Mouse (Mus musculus) cerebellum, adult 9-11 months (tissue): ENCODE data around the gene Nwd1.
"Not testable (repeated sequence)": the region's sequence is repeated elsewhere in the genome, so short reads cannot be mapped to it uniquely, and the experiment has no call there.

Source experiments
- DNase-seq: peaks from one replicate; pipeline ENCODE4 v3.0.0; 2022

Gene Nwd1

DNA sequence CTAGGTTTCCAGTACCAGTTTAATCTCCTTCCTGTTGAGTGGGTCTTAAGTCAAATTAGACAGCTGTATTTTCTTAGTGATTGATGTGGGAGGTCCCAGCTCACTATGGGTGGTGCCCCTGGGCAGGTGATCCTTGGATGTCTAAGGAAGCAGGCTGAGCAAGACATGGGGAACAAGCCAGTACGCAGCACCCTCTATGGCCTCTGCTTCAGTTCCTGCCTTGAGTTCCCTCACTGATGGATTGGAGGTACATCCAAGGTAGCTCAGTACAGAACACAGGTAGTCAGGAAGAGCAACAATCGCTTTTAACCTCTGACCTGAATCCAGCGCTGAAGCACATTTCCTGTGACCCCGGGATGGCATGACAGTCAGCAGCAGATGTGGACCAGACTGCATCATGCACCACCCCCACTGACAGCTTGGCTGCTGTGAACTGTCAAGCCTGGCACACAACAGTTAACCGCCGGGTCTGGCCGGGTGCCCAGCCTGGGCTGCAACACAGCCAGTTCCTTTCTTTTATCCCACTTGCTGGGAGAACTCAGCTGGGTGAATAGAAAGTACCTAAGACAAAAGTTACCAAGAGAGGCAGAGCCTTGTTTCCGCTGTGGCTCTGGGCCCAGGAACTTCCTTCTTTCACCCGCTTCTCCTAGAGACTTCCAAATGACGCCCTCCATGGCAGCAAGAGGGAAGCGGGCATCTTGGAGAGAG, at the start of gene Nwd1:
Nwd1 (plus strand) TSS at position 652 of the 708 bp plus-strand sequence.
- DNase-seq = peak; percentile 63

DNA sequence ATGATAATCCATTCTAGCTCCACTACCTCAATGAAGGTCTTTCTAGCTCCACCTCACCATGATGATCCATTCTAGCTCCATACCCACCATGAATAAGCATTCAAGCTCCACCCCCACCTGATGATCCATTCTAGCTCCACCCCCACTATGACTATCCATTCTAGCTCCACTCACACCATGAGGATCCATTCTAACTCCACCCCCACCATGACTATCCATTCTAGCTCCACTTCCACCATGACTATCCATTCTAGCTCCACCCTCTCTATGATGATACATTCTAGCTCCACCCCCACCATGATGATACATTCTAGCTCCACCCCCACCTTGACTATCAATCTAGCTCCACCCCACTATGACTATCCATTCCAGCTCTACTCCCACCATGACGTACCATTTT, 3.6 kb upstream of the Nwd1 start:
- DNase-seq = no peak

DNA sequence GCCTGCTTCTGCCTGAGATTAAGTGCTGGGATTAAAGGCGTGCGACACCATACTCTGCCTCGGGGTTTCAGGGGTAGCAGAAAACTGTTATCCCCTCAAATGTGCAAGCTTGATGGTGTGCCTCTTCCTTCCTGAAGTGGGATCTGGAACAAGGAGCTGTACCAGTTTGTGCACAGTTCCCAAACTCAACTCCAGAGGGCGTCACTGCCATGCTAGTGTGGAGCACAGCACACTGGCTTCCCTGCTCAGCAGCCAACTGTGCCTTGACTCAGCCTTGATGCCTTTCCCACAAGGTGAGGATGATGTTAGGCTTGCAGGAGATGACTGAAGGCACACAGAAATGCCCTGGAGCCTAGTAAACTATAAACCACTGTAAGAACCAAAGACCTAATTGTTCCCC, 1.9 kb upstream of the Nwd1 start:
- DNase-seq = no peak

DNA sequence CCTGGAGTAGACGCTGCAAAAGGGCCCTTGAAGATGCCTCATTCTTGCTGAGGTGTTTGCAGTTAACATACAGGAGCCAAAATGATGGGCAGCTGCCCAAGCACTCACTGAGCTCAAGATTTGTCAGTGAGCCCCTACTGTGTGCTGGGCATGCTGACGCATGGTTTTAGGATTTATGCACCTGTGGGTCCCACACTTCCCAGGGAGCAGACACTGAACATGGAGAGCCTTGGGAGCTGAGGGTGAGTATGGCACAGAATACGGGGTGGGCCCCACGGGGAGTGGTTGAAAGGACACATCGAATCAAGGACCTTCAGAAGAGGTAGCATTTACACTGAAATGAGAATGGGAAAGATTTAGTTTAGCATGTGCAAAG, 245 bp downstream of the Nwd1 start:
- DNase-seq = no peak

DNA sequence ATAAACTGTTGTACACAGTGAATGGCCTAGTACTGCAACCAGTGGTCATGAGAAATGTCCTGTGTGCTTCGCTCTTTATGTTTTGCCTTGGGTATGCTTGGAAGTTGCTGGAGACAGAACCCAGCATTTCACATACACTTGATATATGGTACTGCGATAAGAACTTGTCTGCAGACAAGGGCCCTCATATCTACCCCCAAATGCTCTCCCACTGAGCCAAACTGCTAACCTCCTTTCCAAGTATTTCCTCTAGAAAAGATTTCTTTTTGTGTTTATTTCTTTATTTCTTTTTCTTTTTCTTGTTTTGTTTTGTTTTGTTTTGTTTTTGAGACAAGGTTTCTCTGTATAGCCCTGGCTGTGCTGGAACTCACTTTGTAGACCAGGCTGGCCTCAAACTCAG, 4.2 kb downstream of the Nwd1 start:
- no peak for DNase-seq

DNA sequence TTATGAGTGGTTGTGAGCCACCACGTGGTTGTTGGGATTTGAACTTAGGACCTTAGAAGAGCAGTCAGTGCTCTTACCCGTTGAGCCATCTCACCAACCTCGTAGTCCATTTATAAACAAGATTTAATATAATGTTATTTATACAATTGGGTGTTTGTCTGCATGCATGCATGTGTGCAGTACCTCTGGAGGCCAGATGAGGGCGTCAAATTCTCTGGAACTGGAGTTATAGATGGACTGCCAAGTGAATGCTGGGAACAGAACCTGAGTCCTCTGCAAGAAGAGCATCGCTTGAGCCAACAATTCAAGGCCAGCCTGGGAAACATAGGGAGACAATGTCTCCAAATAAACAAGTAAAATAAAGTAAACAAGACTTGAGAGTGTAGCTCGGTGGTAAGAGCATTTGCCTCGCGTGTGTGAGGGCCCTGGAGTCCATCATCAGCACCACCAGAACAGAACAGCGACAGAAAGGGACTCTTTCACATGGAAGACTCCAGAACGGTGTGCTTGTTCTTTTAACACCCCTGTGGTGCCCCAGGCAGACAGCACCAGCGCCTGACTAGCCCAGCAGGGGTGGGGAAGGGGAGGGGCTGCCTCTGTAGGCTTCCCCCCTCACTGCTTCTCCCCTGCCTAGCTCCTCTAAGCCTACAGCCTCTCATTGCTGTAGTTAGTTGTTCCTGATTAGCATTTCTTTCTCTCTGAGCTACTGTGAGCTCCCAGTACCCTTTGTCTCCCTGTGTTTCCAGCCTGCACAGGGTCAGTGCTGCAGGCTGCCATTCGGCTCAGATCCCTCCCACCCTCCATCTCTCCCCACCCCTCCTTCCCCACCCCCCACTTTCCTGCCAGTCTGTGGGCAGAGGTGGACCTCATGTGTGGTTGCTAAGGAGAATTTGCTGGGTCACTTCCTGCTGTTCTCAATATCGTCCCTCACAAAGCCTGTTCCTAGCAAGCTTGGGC, 8.3 kb downstream of the Nwd1 start:
- peak; percentile 34 for DNase-seq

DNA sequence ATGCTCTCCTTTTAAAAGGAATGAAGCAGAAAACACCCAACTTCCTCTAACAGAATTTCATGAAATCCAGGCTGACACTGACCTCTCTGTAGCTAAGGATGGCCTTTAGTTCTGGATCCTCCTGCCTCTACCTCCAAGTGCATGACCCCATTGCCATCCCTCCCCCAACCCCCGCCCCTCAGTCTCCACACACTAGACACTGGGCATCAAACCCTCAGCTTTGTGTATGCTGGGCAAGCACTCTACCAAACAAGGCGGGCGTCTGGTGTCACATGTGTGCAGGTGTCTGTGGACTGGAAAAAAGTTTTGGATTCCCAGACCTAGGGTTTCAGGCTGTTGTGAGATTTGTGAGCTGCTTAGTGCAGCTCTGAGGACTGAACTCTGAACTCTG, 9.0 kb downstream of the Nwd1 start:
- no peak for DNase-seq

DNA sequence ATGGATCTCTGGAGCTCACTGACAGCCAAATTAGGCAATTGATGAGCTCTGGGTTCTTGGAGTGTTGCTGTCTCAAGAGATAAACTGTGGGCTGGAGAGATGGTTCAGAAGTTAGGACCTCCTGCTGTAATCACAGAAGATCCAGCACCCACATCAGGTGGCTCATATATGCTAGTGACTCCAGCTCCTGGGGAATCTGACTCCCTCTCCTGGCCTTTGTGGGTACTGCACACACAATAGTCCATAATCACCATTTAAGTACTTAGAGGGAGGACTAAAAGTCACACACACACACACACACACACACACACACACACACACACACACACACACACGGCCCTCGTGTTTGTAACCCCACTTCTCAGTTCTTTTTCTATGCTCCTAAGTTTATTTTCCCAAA, 13.5 kb downstream of the Nwd1 start:
- DNase-seq = no peak

DNA sequence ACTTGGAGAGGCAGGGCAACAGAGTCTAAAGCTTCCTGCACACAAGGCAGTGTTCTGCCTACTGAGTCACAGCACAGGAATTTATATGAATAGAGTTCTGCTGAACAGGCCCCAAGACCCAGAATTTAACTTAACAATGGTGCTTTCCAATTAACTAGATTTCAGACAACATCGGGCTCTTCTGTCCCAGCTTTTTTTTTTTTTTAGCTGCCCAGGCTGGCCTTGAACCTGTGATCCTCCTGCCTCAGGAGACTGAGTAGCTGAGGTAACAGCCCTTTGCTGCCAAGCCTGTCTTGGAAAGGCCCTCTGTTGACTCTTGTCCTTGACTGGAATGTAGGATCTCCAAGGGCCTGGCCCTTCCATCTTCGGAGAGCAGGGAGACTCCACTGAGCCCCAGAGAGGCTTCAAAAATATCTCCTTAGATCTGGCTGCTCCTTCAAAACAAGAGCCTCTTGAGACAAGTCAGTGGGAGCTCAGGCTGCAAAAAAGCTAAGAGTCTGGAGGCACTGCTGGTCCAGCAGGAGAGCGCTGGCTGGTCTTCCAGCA, 17.7 kb downstream of the Nwd1 start:
- DNase-seq = no peak

DNA sequence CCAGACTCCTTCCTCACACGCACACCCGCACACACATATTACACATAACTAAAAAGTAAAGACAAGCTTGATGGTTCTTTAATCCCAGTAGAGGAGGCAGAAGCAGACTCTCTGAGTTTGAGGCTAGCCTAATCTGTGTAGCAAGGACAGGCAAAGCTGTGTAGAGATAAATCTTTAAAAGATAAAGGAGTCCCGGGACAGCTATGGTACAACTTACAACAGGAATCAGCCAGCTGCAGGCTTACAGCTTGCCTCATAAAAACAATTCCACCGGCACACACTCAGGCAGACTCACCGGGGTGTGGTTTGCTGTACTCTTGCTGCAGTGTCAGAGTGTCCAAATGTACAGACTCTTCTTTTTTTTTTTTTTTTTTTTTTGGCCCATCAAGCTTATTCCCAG, 18.2 kb downstream of the Nwd1 start:
- DNase-seq = no peak

DNA sequence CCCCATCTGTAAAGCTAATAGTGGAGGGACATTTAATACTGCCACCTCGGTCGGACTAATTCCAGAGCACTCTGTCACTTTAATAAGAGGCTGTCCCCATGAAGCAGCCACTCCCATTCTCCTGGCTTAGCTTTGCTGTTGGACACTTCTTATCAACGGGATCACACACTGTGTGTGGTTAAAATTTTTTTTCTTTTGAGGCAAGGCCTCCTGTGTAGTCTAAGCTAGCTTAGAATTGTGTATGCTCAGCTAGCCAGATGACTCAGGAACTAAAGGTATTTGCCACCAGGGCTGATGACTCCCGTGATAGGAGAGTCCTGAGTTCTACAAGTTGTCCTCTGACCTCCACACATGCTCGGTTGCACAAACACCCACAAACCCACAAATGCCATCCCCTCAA, 18.9 kb downstream of the Nwd1 start:
- DNase-seq = no peak

DNA sequence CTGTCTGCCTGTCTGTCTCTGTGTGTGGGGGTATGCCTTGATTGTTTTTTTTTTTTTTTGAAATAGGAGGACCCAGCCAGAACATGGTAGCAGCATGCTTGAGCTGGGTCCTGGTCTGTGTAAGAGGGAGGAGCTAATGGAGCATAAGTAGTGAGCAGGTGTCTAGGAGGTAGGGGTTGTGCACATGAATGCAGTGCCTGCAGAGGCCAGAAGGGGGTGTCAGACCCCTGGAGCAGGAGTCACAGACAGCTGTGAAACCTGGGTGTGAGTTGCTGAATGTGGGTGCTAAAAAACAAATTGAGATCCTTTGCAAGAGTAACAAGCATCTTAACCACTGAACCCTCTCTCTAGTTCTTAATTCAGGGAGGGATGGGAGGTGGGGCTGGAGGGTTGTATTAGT, 22.4 kb downstream of the Nwd1 start:
- no peak for DNase-seq

DNA sequence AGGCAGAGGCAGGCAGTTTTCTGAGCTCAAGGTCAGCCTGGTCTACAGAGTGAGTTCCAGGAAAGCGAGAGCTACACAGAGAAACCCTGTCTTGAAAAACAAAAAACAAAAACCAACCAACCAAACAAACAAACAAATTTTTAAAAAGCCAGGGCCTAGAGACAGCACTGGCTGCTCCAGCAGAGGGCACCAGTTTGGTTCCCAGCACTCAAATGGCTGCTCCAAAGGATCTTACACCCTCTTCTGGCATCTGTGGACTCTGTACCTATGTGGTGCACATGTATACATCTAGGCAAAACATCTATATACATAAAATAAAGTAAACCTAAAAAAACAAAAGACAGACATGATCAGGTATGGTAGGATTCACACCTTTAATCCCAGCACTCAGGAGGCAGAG, 26.3 kb downstream of the Nwd1 start:
- no peak for DNase-seq

DNA sequence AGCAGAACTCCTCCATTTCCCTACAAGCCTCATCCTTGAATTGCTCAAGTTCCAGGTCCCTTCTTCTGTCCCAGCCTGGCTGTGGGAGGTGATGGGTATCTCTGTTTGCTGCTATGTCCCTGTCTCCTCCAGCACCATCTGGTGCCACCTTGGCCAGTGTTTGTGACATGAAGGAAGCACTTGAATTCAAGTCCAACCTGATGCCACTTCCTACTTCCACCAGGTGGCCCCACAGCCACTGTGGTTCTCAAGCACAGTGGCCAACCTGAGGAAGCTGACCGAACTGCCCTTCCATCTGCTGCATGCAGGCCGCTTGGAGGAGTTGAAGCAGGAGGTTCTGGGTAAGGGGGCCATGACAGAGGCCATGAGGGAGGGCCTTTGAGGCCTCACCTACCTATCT, 27.7 kb downstream of the Nwd1 start:
- peak; percentile 17 for DNase-seq

DNA sequence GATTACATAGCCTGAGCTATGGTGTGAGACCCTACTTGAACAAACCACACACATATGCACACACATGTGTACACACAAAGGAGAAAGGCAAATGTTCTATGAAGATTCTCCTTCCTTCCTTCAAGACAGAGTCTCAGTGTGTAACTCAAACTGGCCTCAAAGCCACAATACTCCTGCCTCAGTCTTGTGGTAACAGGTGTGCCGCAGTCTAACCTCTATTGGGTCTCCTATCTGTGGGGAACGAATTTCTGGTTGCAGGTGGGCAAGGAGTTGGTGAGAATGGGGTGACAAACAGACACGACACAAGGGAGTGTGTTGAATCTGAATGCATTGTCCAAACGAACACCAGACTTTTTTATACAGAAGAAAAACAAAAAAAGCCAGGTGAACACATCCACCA, 29.9 kb downstream of the Nwd1 start:
- DNase-seq = no peak

DNA sequence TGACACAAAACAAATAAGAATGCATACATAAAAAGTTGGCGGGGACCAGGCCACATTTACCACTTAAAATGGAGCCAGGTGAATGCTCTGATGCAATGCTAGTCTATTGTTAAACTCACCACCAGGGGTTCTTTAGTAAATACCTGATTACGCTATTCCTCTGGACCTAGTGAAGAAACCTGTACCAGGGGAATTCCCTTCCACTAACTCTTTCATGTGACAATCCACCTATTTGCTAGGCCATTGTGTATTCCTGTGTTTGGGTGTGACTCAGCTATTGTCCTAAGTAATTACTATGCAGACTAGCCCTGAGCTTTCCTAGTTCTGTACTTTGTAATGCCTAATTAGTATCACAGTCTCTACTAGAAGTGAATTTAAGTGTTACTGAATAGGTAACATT, 30.3 kb downstream of the Nwd1 start:
- DNase-seq = not testable (repeated sequence)

DNA sequence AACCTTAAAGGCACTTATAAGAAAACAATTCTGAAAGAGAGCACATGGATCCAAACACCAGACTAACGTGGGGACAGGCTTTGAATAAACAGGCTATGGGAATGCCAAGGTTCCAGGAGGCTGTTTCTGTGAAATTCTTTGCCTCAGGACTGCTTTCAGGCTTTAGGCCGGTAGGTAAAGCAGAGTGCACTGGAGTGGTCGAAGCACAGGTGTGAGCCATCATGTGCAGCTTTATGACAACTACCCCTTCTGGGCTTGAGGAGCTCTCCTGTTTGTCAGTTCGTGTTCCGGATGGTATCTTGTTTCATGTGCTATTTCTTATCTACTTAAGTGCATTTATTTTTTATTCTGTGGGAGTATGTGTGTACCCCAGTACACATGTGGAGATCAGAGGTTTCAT, 30.8 kb downstream of the Nwd1 start:
- no peak for DNase-seq

DNA sequence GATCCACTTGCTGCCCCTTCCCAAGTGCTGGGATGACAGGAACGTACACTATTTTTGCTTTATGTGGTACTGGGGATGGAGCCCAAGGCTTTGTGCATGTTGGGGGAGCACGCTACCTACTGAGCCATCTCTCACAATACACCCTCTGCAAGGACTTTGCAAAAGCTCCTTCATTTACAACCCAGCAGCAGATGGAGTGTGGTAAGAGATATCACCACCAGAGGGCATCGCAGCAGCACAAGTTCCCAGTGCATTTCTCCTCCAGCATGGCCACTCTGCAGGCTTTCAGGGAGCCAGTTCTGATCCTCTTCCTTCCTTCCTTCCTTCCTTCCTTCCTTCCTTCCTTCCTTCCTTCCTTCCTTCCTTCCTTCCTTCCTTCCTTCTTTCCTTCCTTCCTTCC, 33.6 kb downstream of the Nwd1 start:
- DNase-seq = peak; percentile 31

DNA sequence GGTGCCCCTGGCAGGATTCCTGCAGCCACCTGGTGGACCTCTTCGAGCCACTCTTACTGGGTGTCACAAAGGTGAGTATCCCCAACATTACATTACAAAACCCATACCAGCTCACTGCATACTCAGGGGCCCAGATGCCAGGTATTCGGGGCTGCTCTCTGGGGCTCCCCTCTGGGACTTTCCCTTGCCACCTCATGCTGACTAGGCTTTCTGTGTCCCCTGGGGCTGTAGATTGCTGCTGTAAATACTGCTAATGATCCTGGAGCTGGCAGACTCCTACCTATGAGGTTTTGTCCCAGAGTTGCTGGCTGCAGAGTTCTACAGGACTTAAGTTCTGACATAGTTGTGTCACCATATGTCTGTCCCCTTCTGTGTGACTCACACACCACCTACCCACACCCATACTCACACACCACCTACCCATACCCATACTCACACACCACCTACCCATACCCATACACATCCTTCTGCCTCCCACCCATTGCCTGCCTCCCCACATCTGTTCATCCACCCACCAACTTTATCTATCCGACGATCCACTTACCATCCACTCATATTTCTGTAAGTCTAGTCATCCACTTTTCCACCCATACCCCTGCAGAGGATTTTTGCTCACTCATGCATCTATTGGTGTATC, 35.7 kb downstream of the Nwd1 start:
- DNase-seq = no peak

DNA sequence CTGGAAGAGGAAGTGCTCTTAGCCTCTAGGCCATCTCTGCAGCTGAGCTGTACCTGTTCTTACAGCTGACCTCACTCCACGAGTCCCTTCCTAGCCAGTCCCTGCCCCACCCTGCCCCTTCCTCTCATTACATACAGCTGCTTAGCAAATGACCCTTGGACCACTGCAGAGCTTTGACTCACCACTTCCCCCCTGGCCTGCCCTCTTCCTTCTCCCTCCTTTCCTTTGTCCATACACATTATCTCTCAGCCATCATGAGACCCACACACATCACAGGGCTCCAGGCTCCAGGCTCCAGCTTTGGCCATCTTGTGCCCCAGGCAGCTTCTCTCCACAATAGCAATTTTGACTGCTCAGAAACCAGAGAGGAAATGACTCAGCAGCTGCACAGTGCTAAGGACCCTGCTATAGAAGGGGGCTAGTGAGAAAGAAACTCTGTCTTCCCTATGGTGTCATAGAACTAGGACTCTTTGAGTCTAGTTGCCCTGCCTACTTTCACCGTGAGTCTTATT, 36.6 kb downstream of the Nwd1 start:
- no peak for DNase-seq

DNA sequence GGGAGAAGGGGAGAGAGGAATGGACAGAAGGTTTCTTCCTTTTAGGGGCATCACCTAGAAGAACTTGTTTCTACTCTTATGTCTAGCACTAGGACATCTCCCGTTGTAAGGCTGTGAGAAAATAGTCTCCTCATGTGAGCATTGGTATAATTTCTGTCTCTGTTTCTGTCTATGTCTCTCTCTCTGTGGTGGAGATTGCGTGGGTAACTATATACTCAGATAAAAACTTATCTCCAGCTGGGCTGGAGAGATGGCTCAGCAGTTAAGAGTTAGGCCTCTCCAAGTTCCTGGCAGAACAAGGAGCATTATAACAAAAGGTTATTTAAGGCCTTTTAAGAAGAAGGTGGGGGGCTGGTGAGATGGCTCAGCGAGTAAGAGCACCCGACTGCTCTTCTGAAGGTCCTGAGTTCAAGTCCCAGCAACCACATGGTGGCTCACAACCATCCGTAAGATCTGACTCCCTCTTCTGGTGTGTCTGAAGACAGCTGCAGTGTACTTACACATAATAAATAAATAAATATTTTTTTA, 37.1 kb downstream of the Nwd1 start:
- not testable (repeated sequence) for DNase-seq

DNA sequence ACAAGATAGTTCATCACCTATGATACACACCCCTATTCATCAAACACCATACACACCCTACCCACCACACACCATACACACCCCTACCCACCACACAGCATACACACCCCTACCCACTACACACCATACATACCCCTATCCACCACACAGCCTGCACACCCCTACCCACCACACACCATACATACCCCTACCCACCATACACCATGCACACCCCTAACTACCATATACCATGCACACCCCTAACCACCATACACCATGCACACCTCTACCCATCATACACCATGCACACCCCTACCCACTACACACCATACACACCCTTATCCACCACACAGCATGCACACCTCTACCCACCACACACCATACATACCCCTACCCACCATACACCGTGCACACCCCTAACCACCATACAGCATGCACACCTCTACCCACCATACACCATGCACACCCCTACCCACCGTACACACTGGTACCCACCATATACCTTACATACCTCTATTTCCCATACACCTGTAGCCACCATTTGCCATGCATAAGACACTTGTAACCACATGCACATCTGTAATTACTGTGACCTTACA, 51.9 kb downstream of the Nwd1 start:
- no peak for DNase-seq

DNA sequence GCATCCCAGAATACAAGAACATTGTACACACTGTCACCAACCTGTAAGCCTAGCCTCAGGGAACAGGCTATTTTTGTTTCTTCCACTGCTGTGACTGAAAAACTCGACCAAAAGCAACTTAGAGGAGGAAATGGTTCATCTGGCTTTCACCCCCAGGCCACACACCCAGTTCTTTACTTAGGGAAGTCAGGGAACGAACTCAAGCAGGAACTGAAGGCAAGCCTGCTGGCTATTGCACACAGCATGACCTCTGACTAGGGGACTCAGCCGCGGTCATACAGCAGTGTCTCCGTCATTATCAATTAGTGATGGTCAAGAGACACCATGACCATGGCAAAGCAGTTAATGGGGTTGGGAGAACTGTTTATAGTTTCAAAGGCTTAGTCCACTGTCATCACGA, 66.1 kb downstream of the Nwd1 start:
- DNase-seq = no peak
